Mouse (Mus musculus): Measurements from ENCODE around the gene Prkd2. TPM values are rescaled to one million over a fixed set of nuclear protein-coding genes. Genes with fewer than 3 reads are reported as not detected.

Gene Prkd2
- 4.7 TPM for polyA plus RNA-seq (2012; fragmentation: generic; extraction: Trizol)

DNA sequence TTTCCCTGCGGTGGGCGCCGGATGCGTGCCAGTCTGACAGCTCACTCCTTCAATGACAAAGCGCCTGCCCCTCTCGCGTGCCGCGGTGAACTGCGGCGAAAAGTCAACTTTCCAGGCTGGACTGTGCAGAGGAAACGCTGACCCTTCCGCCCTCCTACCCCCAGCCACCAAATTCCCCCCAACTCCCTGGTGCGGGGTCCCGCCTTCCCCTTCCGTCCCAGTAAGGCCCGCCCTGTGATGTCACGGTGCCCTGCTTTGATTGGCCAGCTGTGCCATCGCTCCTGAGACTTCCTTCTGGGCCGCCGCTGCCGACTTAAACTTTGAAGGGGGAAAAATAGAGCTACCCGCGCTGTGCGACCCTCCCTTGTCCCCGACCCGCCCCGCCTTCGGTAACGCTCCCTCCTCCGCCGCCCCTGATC is at the start of gene Prkd2:
Gene Prkd2 (plus strand): TSS at position 258 of the 419 bp plus-strand sequence.
- Histone ChIP-seq H3K36me3 (ENCODE audit: control insufficient read depth, insufficient read depth) (peaks cover 3% of the 10 kb centered on the region), H3K27me3 (ENCODE audit: control insufficient read depth, insufficient read depth, insufficient read length) (no peaks in the 10 kb centered on the region), H3K4me3 (peak within 1 kb of the TSS; percentile 73), H3ac (ENCODE audit: control insufficient read depth, insufficient read length) (peak within 1 kb of the TSS; percentile 61), H3K4me2 (ENCODE audit: low read depth) (peak within 1 kb of the TSS; percentile 98), H3K79me2 (ENCODE audit: control insufficient read depth, insufficient read depth) (no peaks in the 10 kb centered on the region)
- TF ChIP-seq E2F4 (IDR thresholded peaks at IDR 0.05; ENCODE audit: insufficient read depth) (no peak), SRF (IDR thresholded peaks at IDR 0.05; ENCODE audit: control insufficient read depth, insufficient read length, low read depth) (no peak), POLR2A (IDR thresholded peaks at IDR 0.05; ENCODE audit: insufficient read length, low read depth) (peak; percentile 21), MYOD1 (IDR thresholded peaks at IDR 0.05; ENCODE audit: control insufficient read depth in 1 of 3, insufficient read length in 2 of 3, low read depth in 2 of 3) (no peak), USF1 (IDR thresholded peaks at IDR 0.05; ENCODE audit: low read depth) (no peak), MYOG (IDR thresholded peaks at IDR 0.05; ENCODE audit: control insufficient read depth in 1 of 3, insufficient read depth in 1 of 3, insufficient read length in 2 of 3, low read depth in 2 of 3) (no peak), MAX (IDR thresholded peaks at IDR 0.05; ENCODE audit: low read depth) (no peak), TCF12 (IDR thresholded peaks at IDR 0.05; ENCODE audit: insufficient read depth, poor library complexity, severe bottlenecking) (no peak), POLR2AphosphoS2 (IDR thresholded peaks at IDR 0.05; ENCODE audit: insufficient read length, low read depth) (peak; percentile 87), CEBPB (IDR thresholded peaks at IDR 0.05; ENCODE audit: insufficient read depth, poor library complexity, severe bottlenecking) (no peak), REST (IDR thresholded peaks at IDR 0.05; ENCODE audit: insufficient read depth, insufficient read length) (no peak), TCF3 (IDR thresholded peaks at IDR 0.05; ENCODE audit: insufficient read length, low read depth) (no peak)

DNA sequence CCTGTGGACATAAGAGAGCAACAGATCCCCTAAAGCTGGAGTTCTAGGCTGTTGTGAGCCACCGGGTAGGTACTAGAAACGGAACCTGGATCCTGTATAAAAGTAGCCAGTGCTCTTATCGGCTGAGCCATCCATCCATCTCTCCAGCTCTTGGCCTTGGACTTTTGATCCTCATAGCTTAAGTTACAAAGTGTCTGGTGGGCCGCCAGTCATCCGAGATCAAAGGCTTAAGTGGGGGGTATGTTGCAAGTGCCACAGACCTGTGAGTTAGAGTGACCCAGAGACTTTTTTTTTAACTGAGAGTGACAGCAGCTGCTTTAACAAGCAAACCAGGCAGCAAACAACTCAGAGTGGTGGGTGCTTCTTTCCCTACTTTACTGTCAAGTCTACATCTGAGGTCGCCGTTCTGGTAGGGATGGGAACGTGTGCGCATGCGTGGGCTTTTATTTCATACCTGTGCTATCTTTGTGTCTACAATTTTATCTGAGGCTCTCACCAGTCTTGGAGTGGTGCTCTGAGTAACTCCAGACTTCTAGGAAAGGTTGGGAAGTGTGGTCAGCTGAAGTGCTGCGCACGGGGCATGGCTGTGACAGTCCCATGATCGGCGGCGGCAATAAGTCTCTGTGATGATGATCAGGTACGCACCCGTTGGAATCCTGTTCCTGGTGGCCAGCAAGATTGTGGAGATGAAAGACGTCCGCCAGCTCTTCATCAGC is 49.5 kb upstream of the Prkd2 start:
- Histone ChIP-seq H3K4me3 (no peak overlapping the region), H3K27me3 (ENCODE audit: control insufficient read depth, insufficient read depth, insufficient read length) (no peaks in the 10 kb centered on the region), H3K79me2 (ENCODE audit: control insufficient read depth, insufficient read depth) (no peaks in the 10 kb centered on the region), H3K36me3 (ENCODE audit: control insufficient read depth, insufficient read depth) (peaks cover 12% of the 10 kb centered on the region), H3ac (ENCODE audit: control insufficient read depth, insufficient read length) (no peak overlapping the region), H3K4me2 (ENCODE audit: low read depth) (no peak overlapping the region)
- no peak for TF ChIP-seq TCF3 (IDR thresholded peaks at IDR 0.05; ENCODE audit: insufficient read length, low read depth)
- TF ChIP-seq MYOG (IDR thresholded peaks at IDR 0.05; ENCODE audit: control insufficient read depth in 1 of 3, insufficient read depth in 1 of 3, insufficient read length in 2 of 3, low read depth in 2 of 3): no peak
- no peak for TF ChIP-seq USF1 (IDR thresholded peaks at IDR 0.05; ENCODE audit: low read depth)
- no peak for TF ChIP-seq CEBPB (IDR thresholded peaks at IDR 0.05; ENCODE audit: insufficient read depth, poor library complexity, severe bottlenecking)
- no peak for TF ChIP-seq TCF12 (IDR thresholded peaks at IDR 0.05; ENCODE audit: insufficient read depth, poor library complexity, severe bottlenecking)
- TF ChIP-seq POLR2A (IDR thresholded peaks at IDR 0.05; ENCODE audit: insufficient read length, low read depth): no peak
- TF ChIP-seq REST (IDR thresholded peaks at IDR 0.05; ENCODE audit: insufficient read depth, insufficient read length): no peak
- TF ChIP-seq SRF (IDR thresholded peaks at IDR 0.05; ENCODE audit: control insufficient read depth, insufficient read length, low read depth): no peak
- TF ChIP-seq MYOD1 (IDR thresholded peaks at IDR 0.05; ENCODE audit: control insufficient read depth in 1 of 3, insufficient read length in 2 of 3, low read depth in 2 of 3): no peak
- no peak for TF ChIP-seq POLR2AphosphoS2 (IDR thresholded peaks at IDR 0.05; ENCODE audit: insufficient read length, low read depth)
- no peak for TF ChIP-seq E2F4 (IDR thresholded peaks at IDR 0.05; ENCODE audit: insufficient read depth)
- TF ChIP-seq MAX (IDR thresholded peaks at IDR 0.05; ENCODE audit: low read depth): no peak

DNA sequence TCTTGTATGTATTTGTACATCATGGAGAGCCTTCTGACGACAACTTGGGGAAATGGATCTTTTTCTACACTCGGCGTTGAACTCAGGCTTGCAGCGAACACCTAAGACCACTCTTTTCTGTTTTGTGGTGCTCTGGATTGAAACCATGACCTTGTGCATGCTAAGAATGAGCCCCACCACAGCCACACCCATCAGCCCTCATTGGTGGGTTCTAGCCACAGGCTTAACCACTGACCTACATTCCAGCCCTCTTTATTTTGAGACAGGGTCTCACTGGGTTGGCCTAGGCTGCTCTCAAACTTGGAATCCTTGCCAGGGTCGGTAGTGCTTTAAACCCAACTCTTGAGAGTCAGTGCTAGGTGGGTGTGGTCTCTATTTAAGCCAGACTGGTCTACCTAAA is 47.8 kb upstream of the Prkd2 start:
- H3K79me2 ChIP-seq (ENCODE audit: control insufficient read depth, insufficient read depth): no peaks in the 10 kb centered on the region
- no peak overlapping the region for H3ac ChIP-seq (ENCODE audit: control insufficient read depth, insufficient read length)
- no peak overlapping the region for H3K4me3 ChIP-seq
- H3K4me2 ChIP-seq (ENCODE audit: low read depth): no peak overlapping the region
- H3K36me3 ChIP-seq (ENCODE audit: control insufficient read depth, insufficient read depth): peaks cover 15% of the 10 kb centered on the region
- H3K27me3 ChIP-seq (ENCODE audit: control insufficient read depth, insufficient read depth, insufficient read length): no peaks in the 10 kb centered on the region
- no peak for TF ChIP-seq USF1 (IDR thresholded peaks at IDR 0.05; ENCODE audit: low read depth)
- no peak for TF ChIP-seq MYOG (IDR thresholded peaks at IDR 0.05; ENCODE audit: control insufficient read depth in 1 of 3, insufficient read depth in 1 of 3, insufficient read length in 2 of 3, low read depth in 2 of 3)
- no peak for TF ChIP-seq POLR2A (IDR thresholded peaks at IDR 0.05; ENCODE audit: insufficient read length, low read depth)

DNA sequence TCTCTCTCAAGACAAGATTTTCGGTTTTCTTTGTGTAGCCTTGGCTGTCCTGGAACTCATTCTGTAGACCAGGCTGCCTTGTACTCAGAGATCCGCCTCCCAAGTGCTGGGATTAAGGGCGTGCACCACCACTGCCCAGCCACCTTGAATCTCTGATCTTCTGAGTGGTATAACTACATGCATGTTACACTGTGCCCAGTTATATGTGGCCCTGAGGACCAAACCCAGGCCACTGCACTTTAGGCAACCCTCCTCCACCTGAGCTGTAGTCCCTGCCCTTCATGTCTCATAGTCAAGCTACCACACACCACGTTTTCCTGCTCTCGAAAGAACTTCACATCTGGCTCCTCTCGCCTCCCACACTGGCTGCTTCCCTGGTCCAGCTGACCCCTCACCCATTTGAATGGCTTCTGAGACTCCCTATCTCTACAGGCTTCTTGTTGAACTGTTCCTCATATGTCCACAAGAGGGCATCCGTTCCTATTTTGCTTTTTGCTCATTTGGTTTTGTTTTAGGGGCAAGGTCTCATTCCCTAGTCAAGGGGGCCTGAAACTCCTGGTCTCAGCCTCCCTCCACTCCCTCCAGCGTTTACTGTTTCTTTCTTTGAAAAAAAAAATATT is 38.2 kb upstream of the Prkd2 start:
- no peak overlapping the region for H3K4me3 ChIP-seq
- H3K79me2 ChIP-seq (ENCODE audit: control insufficient read depth, insufficient read depth): no peaks in the 10 kb centered on the region
- no peak overlapping the region for H3ac ChIP-seq (ENCODE audit: control insufficient read depth, insufficient read length)
- no peaks in the 10 kb centered on the region for H3K36me3 ChIP-seq (ENCODE audit: control insufficient read depth, insufficient read depth)
- no peaks in the 10 kb centered on the region for H3K27me3 ChIP-seq (ENCODE audit: control insufficient read depth, insufficient read depth, insufficient read length)
- TF ChIP-seq POLR2AphosphoS2 (IDR thresholded peaks at IDR 0.05; ENCODE audit: insufficient read length, low read depth): no peak
- no peak for TF ChIP-seq E2F4 (IDR thresholded peaks at IDR 0.05; ENCODE audit: insufficient read depth)
- TF ChIP-seq TCF12 (IDR thresholded peaks at IDR 0.05; ENCODE audit: insufficient read depth, poor library complexity, severe bottlenecking): no peak
- TF ChIP-seq MYOG (IDR thresholded peaks at IDR 0.05; ENCODE audit: control insufficient read depth in 1 of 3, insufficient read depth in 1 of 3, insufficient read length in 2 of 3, low read depth in 2 of 3): no peak
- no peak for TF ChIP-seq TCF3 (IDR thresholded peaks at IDR 0.05; ENCODE audit: insufficient read length, low read depth)
- no peak for TF ChIP-seq CEBPB (IDR thresholded peaks at IDR 0.05; ENCODE audit: insufficient read depth, poor library complexity, severe bottlenecking)
- no peak for TF ChIP-seq REST (IDR thresholded peaks at IDR 0.05; ENCODE audit: insufficient read depth, insufficient read length)
- TF ChIP-seq POLR2A (IDR thresholded peaks at IDR 0.05; ENCODE audit: insufficient read length, low read depth): no peak
- no peak for TF ChIP-seq MAX (IDR thresholded peaks at IDR 0.05; ENCODE audit: low read depth)
- TF ChIP-seq MYOD1 (IDR thresholded peaks at IDR 0.05; ENCODE audit: control insufficient read depth in 1 of 3, insufficient read length in 2 of 3, low read depth in 2 of 3): no peak
- no peak for TF ChIP-seq SRF (IDR thresholded peaks at IDR 0.05; ENCODE audit: control insufficient read depth, insufficient read length, low read depth)
- no peak for TF ChIP-seq USF1 (IDR thresholded peaks at IDR 0.05; ENCODE audit: low read depth)
- H3K4me2 ChIP-seq (ENCODE audit: low read depth): peak overlapping the region; percentile 24
